Mouse (Mus musculus) heart, embryonic 11.5 days (tissue): Measurements from ENCODE around the gene Eif3l. TPM values are rescaled to one million over a fixed set of nuclear protein-coding genes. Genes with fewer than 3 reads are reported as not detected.

ENCODE experiments used
- ATAC-seq: fragments of 200-750 bp; cut with Nextera tagmentation; replicated peaks from 2 replicates; pipeline ENCODE4 v1.8.0; 2017; ENCODE audit warnings: moderate library complexity; ENCODE audit not compliant: insufficient number of reproducible peaks, low FRiP score, low TSS enrichment
- H3K27ac ChIP-seq: fragments of 300-500 bp; sonication (generic); 2 replicates; pipeline ENCODE4 v1.5.1; 2014; ENCODE audit warnings: mild to moderate bottlenecking, low read depth, low read length
- H3K27me3 ChIP-seq: fragments of 300-500 bp; sonication (generic); 2 replicates; pipeline ENCODE4 v1.6.1; 2014; ENCODE audit warnings: mild to moderate bottlenecking, low read length, mixed read lengths; ENCODE audit not compliant: control insufficient read depth, insufficient read depth
- H3K36me3 ChIP-seq: fragments of 300-500 bp; sonication (generic); 2 replicates; pipeline ENCODE4 v1.6.1; 2014; ENCODE audit warnings: mild to moderate bottlenecking, low read length, moderate library complexity, mixed read lengths; ENCODE audit not compliant: control insufficient read depth, insufficient read depth
- H3K4me1 ChIP-seq: fragments of 300-500 bp; sonication (generic); 2 replicates; pipeline ENCODE4 v1.6.1; 2014; ENCODE audit warnings: low read length; ENCODE audit not compliant: control insufficient read depth, insufficient read depth
- H3K4me2 ChIP-seq: fragments of 300-500 bp; sonication (generic); 2 replicates; pipeline ENCODE4 v1.6.1; 2014; ENCODE audit warnings: mild to moderate bottlenecking, moderate library complexity
- H3K4me3 ChIP-seq: fragments of 300-500 bp; sonication (generic); 2 replicates; pipeline ENCODE4 v1.5.1; 2014; ENCODE audit warnings: low read depth, low read length
- H3K9ac ChIP-seq: fragments of 300-500 bp; sonication (generic); 2 replicates; pipeline ENCODE4 v1.6.1; 2014; ENCODE audit warnings: mild to moderate bottlenecking, low read depth, low read length, moderate library complexity
- H3K9me3 ChIP-seq: fragments of 300-500 bp; sonication (generic); replicated peaks from 2 replicates; pipeline ENCODE4 v1.6.1; 2016; ENCODE audit warnings: low read length; ENCODE audit not compliant: control insufficient read depth
- WGBS: fragments of 180-500 bp; shearing (Covaris S2); extraction: QIAGEN DNeasy Blood & Tissue Kit; methylation state at CpG from one replicate; pipeline ENCODE4 v1.1.7; 2014; ENCODE audit not compliant: insufficient replicate concordance; 5-methylcytosine and 5-hydroxymethylcytosine counted together
- polyA plus RNA-seq: library from polyadenylated mRNA; unstranded; fragments of >200 nt; fragmentation: Nextera tagmentation; extraction: Ambion mirVana; gene quantifications from 2 replicates; pipeline ENCODE4 v1.2.1, GENCODE M21; 2014

Gene Eif3l
- polyA plus RNA-seq, 1 experiment from 2014 or later = 166 TPM

DNA sequence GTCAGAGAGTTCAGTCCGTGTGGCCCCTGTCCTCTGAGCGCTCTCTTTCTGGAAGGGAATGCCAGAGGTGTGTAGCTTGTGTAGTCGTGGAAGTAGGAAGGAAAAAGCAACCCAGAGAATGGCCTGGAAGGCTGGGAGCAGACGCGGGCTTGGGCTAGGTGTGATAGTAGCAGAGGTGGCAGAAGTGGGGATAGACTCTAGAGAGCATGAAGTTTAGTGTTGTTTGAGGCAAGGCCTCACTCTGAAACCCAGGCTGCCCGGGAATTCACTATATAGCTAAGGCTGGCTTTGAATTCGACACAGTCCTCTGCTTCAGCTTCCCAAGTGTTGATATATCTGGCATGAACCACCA, 66.6 kb downstream of the Eif3l start:
- peaks cover 9% of the 10 kb centered on the region for H3K4me1 ChIP-seq
- peaks cover 7% of the 10 kb centered on the region; the same call in 1 of the 2 replicates for H3K36me3 ChIP-seq
- no peaks in the 10 kb centered on the region for H3K9me3 ChIP-seq
- peak overlapping the region; percentile 77 for H3K4me2 ChIP-seq
- no peak overlapping the region; the same call in 1 of the 2 replicates for H3K27ac ChIP-seq
- no peaks in the 10 kb centered on the region for H3K27me3 ChIP-seq
- ATAC-seq = no peak; the same call in 1 of the 2 replicates
- peak overlapping the region; percentile 88 for H3K9ac ChIP-seq
- 2% methylated on average over 7 of the region's 7 CpGs for WGBS
- peak overlapping the region; percentile 95 for H3K4me3 ChIP-seq

DNA sequence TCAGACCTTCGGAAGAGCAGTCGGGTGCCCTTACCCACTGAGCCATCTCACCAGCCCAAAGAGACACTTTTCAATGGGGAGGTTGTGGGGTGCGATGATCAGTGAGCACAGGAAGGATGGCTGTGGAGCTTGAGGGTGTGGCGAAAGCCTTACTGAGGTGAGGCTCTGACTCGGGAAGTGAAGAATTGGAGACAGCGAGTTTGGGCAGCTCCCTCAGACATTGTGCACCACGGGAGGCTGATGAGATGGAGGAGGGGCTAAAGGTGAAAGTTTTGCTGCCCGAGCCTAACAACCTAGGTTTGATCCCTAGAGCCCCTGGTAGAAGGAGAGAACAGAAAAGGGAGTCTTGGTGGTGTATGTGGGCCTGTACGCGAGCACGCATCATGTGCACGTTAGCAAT, 68.3 kb downstream of the Eif3l start:
- 86% methylated on average over 12 of the region's 12 CpGs for WGBS

More for the DNA sequence above, 68.3 kb downstream of the Eif3l start:
- no peaks in the 10 kb centered on the region for H3K27me3 ChIP-seq
- no peaks in the 10 kb centered on the region for H3K9me3 ChIP-seq
- H3K36me3 ChIP-seq = peaks cover 18% of the 10 kb centered on the region
- H3K9ac ChIP-seq = no peak overlapping the region
- no peak overlapping the region for H3K4me2 ChIP-seq
- no peak for ATAC-seq
- no peak overlapping the region for H3K4me3 ChIP-seq
- peaks cover 9% of the 10 kb centered on the region for H3K4me1 ChIP-seq
- H3K27ac ChIP-seq = no peak overlapping the region

Other genes with a start within 250 kb of the Eif3l start
- 24.1 and 29.7 TPM in 2 replicates for gene Cdc42ep1, start 232.6 kb upstream of the Eif3l start, polyA plus RNA-seq
- 0.49 TPM in 1 of 2 replicates, not detected in the other for gene Lgals2, start 219.7 kb upstream of the Eif3l start, polyA plus RNA-seq
- 29.3 and 31.7 TPM in 2 replicates for gene Gga1, start 198.0 kb upstream of the Eif3l start, polyA plus RNA-seq
- 0.23 and 0.47 TPM in 2 replicates for gene Gm49510, start 175.5 kb upstream of the Eif3l start, polyA plus RNA-seq
- gene Sh3bp1, start 175.4 kb upstream of the Eif3l start, polyA plus RNA-seq = 25.0 and 29.3 TPM in 2 replicates
- gene Pdxp, start 161.3 kb upstream of the Eif3l start, polyA plus RNA-seq = 24.3 and 25.7 TPM in 2 replicates
- gene Lgals1, start 148.5 kb upstream of the Eif3l start, polyA plus RNA-seq = 541 and 566 TPM in 2 replicates
- 43.6 and 51.4 TPM in 2 replicates for gene Nol12, start 140.2 kb upstream of the Eif3l start, polyA plus RNA-seq
- 49.5 and 57.8 TPM in 2 replicates for gene Triobp, start 127.5 kb upstream of the Eif3l start, polyA plus RNA-seq
- 74.6 and 178 TPM in 2 replicates for gene H1f0, start 46.7 kb upstream of the Eif3l start, polyA plus RNA-seq
- not detected in 2 replicates for gene Galr3, start 33.3 kb upstream of the Eif3l start, polyA plus RNA-seq
- 28.2 and 28.7 TPM in 2 replicates for gene Ankrd54, start 12.3 kb upstream of the Eif3l start, polyA plus RNA-seq
- gene Micall1, start 33.7 kb downstream of the Eif3l start, polyA plus RNA-seq = 11.9 and 13.6 TPM in 2 replicates
- gene Polr2f, start 65.8 kb downstream of the Eif3l start, polyA plus RNA-seq = 284 and 297 TPM in 2 replicates
- 7.1 and 8.2 TPM in 2 replicates for gene 1700088E04Rik, start 66.1 kb downstream of the Eif3l start, polyA plus RNA-seq
- 1.1 and 1.3 TPM in 2 replicates for gene Sox10, start 90.1 kb downstream of the Eif3l start, polyA plus RNA-seq
- 17.6 and 19.3 TPM in 2 replicates for gene Pick1, start 154.0 kb downstream of the Eif3l start, polyA plus RNA-seq
- gene Gm49486, start 154.2 kb downstream of the Eif3l start, polyA plus RNA-seq = 0.59 and 0.64 TPM in 2 replicates
- 0.17 TPM in 1 of 2 replicates, not detected in the other for gene Slc16a8, start 179.6 kb downstream of the Eif3l start, polyA plus RNA-seq
- gene Baiap2l2, start 210.4 kb downstream of the Eif3l start, polyA plus RNA-seq = 11.1 and 14.0 TPM in 2 replicates